Mouse (Mus musculus) heart, adult 2 months (tissue): ENCODE measurements around the gene Aip. TPM values are rescaled to one million over a fixed set of nuclear protein-coding genes. Genes with fewer than 3 reads are reported as not detected.
"Not testable (repeated sequence)": the region's sequence is repeated elsewhere in the genome, so short reads cannot be mapped to it uniquely, and the experiment has no call there.

Experiments
- DNase-seq, 2 experiments: peaks; one replicate each; pipeline ENCODE4 v3.0.0; 2021
- H3K27ac ChIP-seq: fragments of 200-600 bp; 2 replicates; pipeline ENCODE4 v1.8.1; 2022
- H3K27me3 ChIP-seq: fragments of 200-500 bp; 2 replicates; pipeline ENCODE4 v1.6.1; 2012; ENCODE audit warnings: mild to moderate bottlenecking, low read length, inconsistent platforms, mixed read lengths; ENCODE audit not compliant: control insufficient read depth, insufficient read depth
- H3K36me3 ChIP-seq: fragments of 200-500 bp; 2 replicates; pipeline ENCODE4 v1.6.1; 2012; ENCODE audit warnings: low read length, inconsistent platforms; ENCODE audit not compliant: control insufficient read depth, insufficient read depth
- H3K4me1 ChIP-seq: fragments of 200-500 bp; 2 replicates; pipeline ENCODE4 v1.6.1; 2011; ENCODE audit warnings: low read length; ENCODE audit not compliant: control insufficient read depth, insufficient read depth
- H3K4me3 ChIP-seq: fragments of 200-600 bp; 2 replicates; pipeline ENCODE4 v1.8.1; 2022
- H3K79me2 ChIP-seq: fragments of 200-500 bp; replicated peaks from 2 replicates; pipeline ENCODE4 v1.6.1; 2012; ENCODE audit warnings: mild to moderate bottlenecking, inconsistent platforms, low read length, moderate library complexity, mixed read lengths; ENCODE audit not compliant: control insufficient read depth, insufficient read depth
- H3K9ac ChIP-seq: fragments of 200-500 bp; 2 replicates; pipeline ENCODE4 v1.6.1; 2012; ENCODE audit warnings: low read depth, mild to moderate bottlenecking, control low read depth, inconsistent platforms, low read length, mixed read lengths
- CTCF ChIP-seq: fragments of 200-600 bp; IDR thresholded peaks from 2 replicates; pipeline ENCODE4 v1.8.1; 2022; ENCODE audit warnings: antibody characterized with exemption, mild to moderate bottlenecking, moderate library complexity
- EP300 ChIP-seq: fragments of 200-500 bp; IDR thresholded peaks from 2 replicates; pipeline ENCODE4 v1.6.1; 2011; ENCODE audit warnings: low read depth, low read length, control low read depth; ENCODE audit not compliant: insufficient read depth
- POLR2A ChIP-seq: fragments of 200-500 bp; IDR thresholded peaks from 2 replicates; pipeline ENCODE4 v1.6.1; 2011; ENCODE audit warnings: mild to moderate bottlenecking, low read depth, low read length, control low read depth; ENCODE audit not compliant: insufficient read depth
- WGBS: fragments of 180-500 bp; shearing (Covaris S2); methylation state at CpG from one replicate; pipeline ENCODE4 v1.1.7; 2018; 5-methylcytosine and 5-hydroxymethylcytosine counted together
- intact Hi-C: fragments of 180-260 bp; cut with DNase I; formaldehyde crosslinking; loops from one replicate; pipeline ENCODE4 v1.15.1; 2025
- polyA plus RNA-seq: library from polyadenylated mRNA; depleted of rRNA; stranded (reverse); fragments of >200 nt; gene quantifications from 2 replicates; pipeline ENCODE4 v1.2.3, GENCODE M21; 2012; rRNA removed
- total RNA-seq, 2 experiments: library from RNA; stranded (reverse); gene quantifications; 2 replicates each; pipeline ENCODE4 v1.2.3; 2021

Aip gene
- total and polyA plus RNA-seq, 3 experiments: 55.1 to 69.4 (median 60.6) TPM

- H3K9ac ChIP-seq: no peak overlapping the region
- no peaks in the 10 kb centered on the region for H3K79me2 ChIP-seq
- intact Hi-C loops: no loop called here
- no peaks in the 10 kb centered on the region for H3K36me3 ChIP-seq
- H3K27ac ChIP-seq: no peak overlapping the region
- no peak for DNase-seq
- H3K27me3 ChIP-seq: no peaks in the 10 kb centered on the region
- H3K4me1 ChIP-seq: no peaks in the 10 kb centered on the region; the same call in 1 of the 2 replicates
- WGBS: 82% methylated on average over 15 of the region's 15 CpGs
- no peak overlapping the region for H3K4me3 ChIP-seq
- TF ChIP-seq POLR2A (no peak), CTCF (no peak), EP300 (no peak)
These were observed 55.3 kb downstream of the Aip start for GRCm38 (mm10) chr19:4070311-4070710.

- Histone ChIP-seq H3K36me3 (no peaks in the 10 kb centered on the region), H3K27ac (no peak overlapping the region), H3K4me3 (no peak overlapping the region), H3K79me2 (no peaks in the 10 kb centered on the region), H3K4me1 (no peaks in the 10 kb centered on the region; the same call in 1 of the 2 replicates), H3K27me3 (no peaks in the 10 kb centered on the region), H3K9ac (no peak overlapping the region)
- WGBS: 81% methylated on average over 15 of the region's 15 CpGs
- TF ChIP-seq EP300 (no peak), CTCF (no peak), POLR2A (no peak)
- intact Hi-C loops: no loop called here
- no peak for DNase-seq
These were observed 56.8 kb downstream of the Aip start for GRCm38 (mm10) chr19:4068717-4069410.

- 92% methylated on average over 2 of the region's 2 CpGs for WGBS
- intact Hi-C loops, H3K79me2 ChIP-seq: not testable (repeated sequence)
These were observed 57.4 kb downstream of the Aip start for GRCm38 (mm10) chr19:4068242-4068641.

GRCm38 (mm10) chr19:4066877-4067276, 58.8 kb downstream of the Aip start:
- Histone ChIP-seq H3K36me3 (no peaks in the 10 kb centered on the region), H3K4me3 (no peak overlapping the region), H3K79me2 (no peaks in the 10 kb centered on the region), H3K27ac (no peak overlapping the region), H3K27me3 (no peaks in the 10 kb centered on the region), H3K9ac (no peak overlapping the region), H3K4me1 (no peaks in the 10 kb centered on the region; the same call in 1 of the 2 replicates)
- DNase-seq: no peak
- intact Hi-C loops: no loop called here
- TF ChIP-seq EP300 (no peak), CTCF (no peak), POLR2A (no peak)

More at GRCm38 (mm10) chr19:4068242-4068641, 57.4 kb downstream of the Aip start:
- H3K4me1 ChIP-seq, H3K9ac ChIP-seq, H3K4me3 ChIP-seq, H3K27me3 ChIP-seq, DNase-seq, H3K27ac ChIP-seq, H3K36me3 ChIP-seq: not testable (repeated sequence)

DNA sequence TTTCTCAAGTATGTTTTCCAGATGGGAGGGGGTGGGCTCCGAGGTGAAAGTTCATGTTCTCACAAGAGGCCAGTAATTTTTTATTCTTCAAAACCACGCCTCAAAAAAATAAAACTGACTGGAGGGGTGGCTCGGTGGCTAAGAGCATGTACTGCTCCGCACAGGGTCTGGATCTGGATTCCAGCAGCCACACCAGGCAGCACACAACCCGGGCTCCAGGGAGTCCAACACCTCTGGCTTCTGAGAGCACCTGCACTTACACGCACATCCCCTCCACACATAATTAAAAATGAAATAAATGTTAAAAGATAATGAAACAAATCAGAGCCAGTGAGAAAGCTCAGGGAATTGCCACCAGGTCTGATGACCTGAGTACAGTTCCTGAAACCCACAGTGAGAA, 59.4 kb downstream of the Aip start:
- H3K9ac ChIP-seq: no peak overlapping the region
- DNase-seq: no peak
- WGBS: 64% methylated on average over 6 of the region's 6 CpGs
- H3K79me2 ChIP-seq: no peaks in the 10 kb centered on the region
- no peaks in the 10 kb centered on the region; the same call in 1 of the 2 replicates for H3K4me1 ChIP-seq
- H3K27me3 ChIP-seq: no peaks in the 10 kb centered on the region
- no peak overlapping the region for H3K4me3 ChIP-seq
- no peak overlapping the region for H3K27ac ChIP-seq
- intact Hi-C loops: no loop called here
- TF ChIP-seq EP300 (no peak), CTCF (no peak)
- H3K36me3 ChIP-seq: no peaks in the 10 kb centered on the region

GRCm38 (mm10) chr19:4064501-4064900, 61.2 kb downstream of the Aip start:
- H3K9ac ChIP-seq, H3K79me2 ChIP-seq, H3K4me3 ChIP-seq, H3K27me3 ChIP-seq, H3K36me3 ChIP-seq, H3K27ac ChIP-seq, H3K4me1 ChIP-seq, DNase-seq, intact Hi-C loops: not testable (repeated sequence)
- 0% methylated on average over 7 of the region's 11 CpGs for WGBS

Other genes starting within 250 kb of the Aip start
Only the 30 nearest of the 33 such genes appear.
- gene Unc93b1, start 190.7 kb downstream of the Aip start, total RNA-seq: 10 to 100 TPM; 17.5 to 18.3 TPM
- 38.1 and 45.5 TPM in 2 replicates for gene Unc93b1, start 190.7 kb downstream of the Aip start, polyA plus RNA-seq
- gene Aldh3b3, start 167.2 kb downstream of the Aip start, total RNA-seq: under 1 TPM; 0.39 to 0.61 TPM
- 2.8 and 5.4 TPM in 2 replicates for gene Aldh3b3, start 167.2 kb downstream of the Aip start, polyA plus RNA-seq
- under 1 TPM; 0.18 to 0.26 TPM for gene Aldh3b2, start 153.5 kb downstream of the Aip start, total RNA-seq
- gene Aldh3b2, start 153.5 kb downstream of the Aip start, polyA plus RNA-seq: 0.91 and 1.6 TPM in 2 replicates
- gene Acy3, start 139.3 kb downstream of the Aip start, total RNA-seq: 10 to 100 TPM; 21.5 to 28.0 TPM
- gene Acy3, start 139.3 kb downstream of the Aip start, polyA plus RNA-seq: 68.7 and 89.9 TPM in 2 replicates
- gene Tbx10, start 133.1 kb downstream of the Aip start, total RNA-seq: not detected
- gene Tbx10, start 133.1 kb downstream of the Aip start, polyA plus RNA-seq: 0.14 TPM in 1 of 2 replicates, not detected in the other
- 100 to 1,000 TPM; 136 to 149 TPM for gene Nudt8, start 125.3 kb downstream of the Aip start, total RNA-seq
- gene Nudt8, start 125.3 kb downstream of the Aip start, polyA plus RNA-seq: 46.4 and 61.9 TPM in 2 replicates
- gene Gm49405, start 125.2 kb downstream of the Aip start, total RNA-seq: 1 to 10 TPM; 1.0 to 1.7 TPM
- 11.0 TPM in 2 replicates for gene Gm49405, start 125.2 kb downstream of the Aip start, polyA plus RNA-seq
- gene Doc2g, start 122.5 kb downstream of the Aip start, total RNA-seq: 100 to 1,000 TPM; 193 to 236 TPM
- 432 and 597 TPM in 2 replicates for gene Doc2g, start 122.5 kb downstream of the Aip start, polyA plus RNA-seq
- gene Ndufv1, start 113.1 kb downstream of the Aip start, total RNA-seq: 1,000 to 10,000 TPM; 1,031 to 1,231 TPM
- 1,078 and 1,145 TPM in 2 replicates for gene Ndufv1, start 113.1 kb downstream of the Aip start, polyA plus RNA-seq
- gene Gstp1, start 87.9 kb downstream of the Aip start, total RNA-seq: 100 to 1,000 TPM; 356 to 371 TPM
- gene Gstp1, start 87.9 kb downstream of the Aip start, polyA plus RNA-seq: 480 and 490 TPM in 2 replicates
- gene Gstp2, start 79.8 kb downstream of the Aip start, total RNA-seq: 100 to 1,000 TPM; 121 to 137 TPM
- 38.3 and 58.2 TPM in 2 replicates for gene Gstp2, start 79.8 kb downstream of the Aip start, polyA plus RNA-seq
- not detected for gene Gstp3, start 66.3 kb downstream of the Aip start, total RNA-seq
- 1.1 TPM in 1 of 2 replicates, not detected in the other for gene Gstp3, start 66.3 kb downstream of the Aip start, polyA plus RNA-seq
- not detected for gene Cabp2, start 44.3 kb downstream of the Aip start, total RNA-seq
- gene Cabp2, start 44.3 kb downstream of the Aip start, polyA plus RNA-seq: not detected in 2 replicates
- 10 to 100 TPM; 39.9 to 43.2 TPM for gene Cdk2ap2, start 28.7 kb downstream of the Aip start, total RNA-seq
- 81.3 and 85.3 TPM in 2 replicates for gene Cdk2ap2, start 28.7 kb downstream of the Aip start, polyA plus RNA-seq
- 10 to 100 TPM; 18.1 to 19.9 TPM for gene Pitpnm1, start 25.9 kb downstream of the Aip start, total RNA-seq
- gene Pitpnm1, start 25.9 kb downstream of the Aip start, polyA plus RNA-seq: 43.6 and 49.9 TPM in 2 replicates
- gene Gpr152, start 13.9 kb upstream of the Aip start, total RNA-seq: under 1 TPM in 1 of 2 experiments, not detected in 1; 0.05 TPM
- 0.12 TPM in 2 replicates for gene Gpr152, start 13.9 kb upstream of the Aip start, polyA plus RNA-seq
- not detected for gene Cabp4, start 18.2 kb upstream of the Aip start, total RNA-seq
- 0.21 TPM in 1 of 2 replicates, not detected in the other for gene Cabp4, start 18.2 kb upstream of the Aip start, polyA plus RNA-seq
- gene Coro1b, start 22.8 kb upstream of the Aip start, total RNA-seq: 10 to 100 TPM; 43.9 to 45.1 TPM
- 83.3 and 95.0 TPM in 2 replicates for gene Coro1b, start 22.8 kb upstream of the Aip start, polyA plus RNA-seq
- 1 to 10 TPM; 1.1 to 1.7 TPM for gene Ptprcap, start 27.7 kb upstream of the Aip start, total RNA-seq
- 2.2 and 6.4 TPM in 2 replicates for gene Ptprcap, start 27.7 kb upstream of the Aip start, polyA plus RNA-seq
- gene Rps6kb2, start 37.5 kb upstream of the Aip start, total RNA-seq: 10 to 100 TPM; 14.7 to 18.2 TPM
- 29.5 and 32.9 TPM in 2 replicates for gene Rps6kb2, start 37.5 kb upstream of the Aip start, polyA plus RNA-seq
- gene Carns1, start 49.6 kb upstream of the Aip start, total RNA-seq: 10 to 100 TPM; 24.4 to 27.0 TPM
- 78.0 and 79.1 TPM in 2 replicates for gene Carns1, start 49.6 kb upstream of the Aip start, polyA plus RNA-seq
- gene Tbc1d10c, start 65.4 kb upstream of the Aip start, total RNA-seq: 10 to 100 TPM; 12.4 to 14.4 TPM
- gene Tbc1d10c, start 65.4 kb upstream of the Aip start, polyA plus RNA-seq: 13.7 and 15.8 TPM in 2 replicates
- gene Ppp1ca, start 66.2 kb upstream of the Aip start, total RNA-seq: 100 to 1,000 TPM; 272 to 313 TPM
- 406 and 497 TPM in 2 replicates for gene Ppp1ca, start 66.2 kb upstream of the Aip start, polyA plus RNA-seq
- 1 to 10 TPM; 4.1 to 4.4 TPM for gene Rad9a, start 75.8 kb upstream of the Aip start, total RNA-seq
- 13.5 and 13.9 TPM in 2 replicates for gene Rad9a, start 75.8 kb upstream of the Aip start, polyA plus RNA-seq
- 1 to 10 TPM in 1 of 2 experiments, under 1 TPM in 1; 0.55 to 1.0 TPM for gene Clcf1, start 88.4 kb upstream of the Aip start, total RNA-seq
- gene Clcf1, start 88.4 kb upstream of the Aip start, polyA plus RNA-seq: 2.8 and 5.4 TPM in 2 replicates
- gene AC109138.7, start 88.5 kb upstream of the Aip start, total RNA-seq: not detected
- gene AC109138.7, start 88.5 kb upstream of the Aip start, polyA plus RNA-seq: 15.3 TPM in 1 of 2 replicates, not detected in the other
- gene Pold4, start 106.0 kb upstream of the Aip start, total RNA-seq: 10 to 100 TPM in 1 of 2 experiments, 1 to 10 TPM in 1; 9.2 to 12.0 TPM
- 36.9 and 48.1 TPM in 2 replicates for gene Pold4, start 106.0 kb upstream of the Aip start, polyA plus RNA-seq
- gene Ssh3, start 143.3 kb upstream of the Aip start, total RNA-seq: 1 to 10 TPM; 6.7 to 7.3 TPM
- gene Ssh3, start 143.3 kb upstream of the Aip start, polyA plus RNA-seq: 13.7 and 15.9 TPM in 2 replicates
- under 1 TPM; 0.34 to 0.60 TPM for gene Ankrd13d, start 157.3 kb upstream of the Aip start, total RNA-seq
- gene Ankrd13d, start 157.3 kb upstream of the Aip start, polyA plus RNA-seq: 1.4 and 1.5 TPM in 2 replicates
- gene Grk2, start 180.4 kb upstream of the Aip start, total RNA-seq: 10 to 100 TPM; 56.0 to 59.0 TPM
- 53.6 and 61.3 TPM in 2 replicates for gene Grk2, start 180.4 kb upstream of the Aip start, polyA plus RNA-seq